Mouse (Mus musculus) hindbrain, postnatal 0 days (tissue): ENCODE results near the gene Cacna1s. TPM values are rescaled to one million over a fixed set of nuclear protein-coding genes. Genes with fewer than 3 reads are reported as not detected.
A peak's percentile ranks its signal among the peaks of the same experiment; 100 is the strongest.

Experiments used
- ATAC-seq: fragments of 200-750 bp; cut with Nextera tagmentation; 2 replicates; pipeline ENCODE4 v1.8.0; 2017; ENCODE audit warnings: mild to moderate bottlenecking, moderate TSS enrichment, moderate library complexity
- DNase-seq: peaks from one replicate; pipeline ENCODE4 v3.0.0-alpha.2; 2015; ENCODE audit warnings: low spot score
- H3K27ac ChIP-seq: fragments of 300-500 bp; sonication (generic); 2 replicates; pipeline ENCODE4 v1.5.1; 2014; ENCODE audit warnings: mild to moderate bottlenecking
- H3K27me3 ChIP-seq: fragments of 300-500 bp; sonication (generic); 2 replicates; pipeline ENCODE4 v1.6.1; 2014; ENCODE audit warnings: low read length, mixed read lengths; ENCODE audit not compliant: insufficient read depth
- H3K36me3 ChIP-seq: fragments of 300-500 bp; sonication (generic); 2 replicates; pipeline ENCODE4 v1.6.1; 2014; ENCODE audit warnings: low read length, mixed read lengths; ENCODE audit not compliant: insufficient read depth
- H3K4me1 ChIP-seq: fragments of 300-500 bp; sonication (generic); 2 replicates; pipeline ENCODE4 v1.6.1; 2014; ENCODE audit warnings: antibody characterized with exemption, low read length, mixed read lengths; ENCODE audit not compliant: insufficient read depth
- H3K4me2 ChIP-seq: fragments of 300-500 bp; sonication (generic); 2 replicates; pipeline ENCODE4 v1.6.1; 2014; ENCODE audit warnings: low read depth, mild to moderate bottlenecking, low read length, moderate library complexity, mixed read lengths
- H3K4me3 ChIP-seq: fragments of 300-500 bp; sonication (generic); 2 replicates; pipeline ENCODE4 v1.5.1; 2014; ENCODE audit warnings: low read length
- H3K9ac ChIP-seq: fragments of 300-500 bp; sonication (generic); replicated peaks from 2 replicates; pipeline ENCODE4 v1.6.1; 2014; ENCODE audit warnings: mild to moderate bottlenecking, low read length, moderate library complexity, mixed read lengths
- H3K9me3 ChIP-seq: fragments of 300-500 bp; sonication (generic); 2 replicates; pipeline ENCODE4 v1.6.1; 2016; ENCODE audit warnings: low read length, mixed read lengths
- CTCF ChIP-seq: IDR thresholded peaks from 2 replicates; pipeline ENCODE4 v1.5.1; 2016; ENCODE audit warnings: antibody characterized with exemption, control low read depth, low read depth
- WGBS: fragments of 180-500 bp; shearing (Covaris S2); extraction: QIAGEN DNeasy Blood & Tissue Kit; methylation state at CpG from one replicate; pipeline ENCODE4 v1.1.7; 2014; 5-methylcytosine and 5-hydroxymethylcytosine counted together
- polyA plus RNA-seq: library from polyadenylated mRNA; unstranded; fragments of >200 nt; fragmentation: Nextera tagmentation; extraction: Ambion mirVana; gene quantifications from 2 replicates; pipeline ENCODE4 v1.2.1, GENCODE M21; 2015
- total RNA-seq: library from RNA; depleted of rRNA; stranded (reverse); fragments of >200 nt; gene quantifications from 2 replicates; pipeline ENCODE4 v1.2.3, GENCODE M21; 2014

Cacna1s gene
- total and polyA plus RNA-seq, 2 experiments from 2014 or later, result 0.53 to 1.9 TPM

- H3K36me3 ChIP-seq, result peaks cover 93% of the 10 kb centered on the region
- no peaks in the 10 kb centered on the region for H3K4me1 ChIP-seq
- H3K4me2 ChIP-seq, result no peak overlapping the region
- ATAC-seq (no peak), DNase-seq (no peak)
- no peaks in the 10 kb centered on the region for H3K9me3 ChIP-seq
- H3K9ac ChIP-seq, result no peak overlapping the region
- TF ChIP-seq CTCF, result no peak
- WGBS, result 73% methylated on average over 9 of the region's 9 CpGs
- H3K27me3 ChIP-seq, result no peaks in the 10 kb centered on the region
- H3K27ac ChIP-seq, result no peak overlapping the region
- no peak overlapping the region for H3K4me3 ChIP-seq
These were observed 97.2 kb downstream of the Cacna1s start for GRCm38 (mm10) chr1:136149702-136150101.

GRCm38 (mm10) chr1:136151371-136151770 is 98.8 kb downstream of the Cacna1s start:
- Histone ChIP-seq H3K27ac (no peak overlapping the region), H3K4me3 (no peak overlapping the region), H3K9ac (no peak overlapping the region), H3K4me2 (no peak overlapping the region), H3K27me3 (no peaks in the 10 kb centered on the region), H3K36me3 (peaks cover 84% of the 10 kb centered on the region), H3K4me1 (no peaks in the 10 kb centered on the region), H3K9me3 (no peaks in the 10 kb centered on the region)
- ATAC-seq (no peak), DNase-seq (no peak)
- TF ChIP-seq CTCF, result no peak
- WGBS, result 85% methylated on average over 8 of the region's 8 CpGs

- ATAC-seq, result no peak
- H3K27ac ChIP-seq, result no peak overlapping the region
- no peaks in the 10 kb centered on the region for H3K4me1 ChIP-seq
- H3K4me2 ChIP-seq, result no peak overlapping the region
- no peak for DNase-seq
- H3K27me3 ChIP-seq, result no peaks in the 10 kb centered on the region
- H3K9ac ChIP-seq, result no peak overlapping the region
- no peaks in the 10 kb centered on the region for H3K9me3 ChIP-seq
- peak; percentile 40 for TF ChIP-seq CTCF
- H3K4me3 ChIP-seq, result no peak overlapping the region
- H3K36me3 ChIP-seq, result peaks cover 84% of the 10 kb centered on the region
- 95% methylated on average over 4 of the region's 4 CpGs for WGBS
These were observed 103.8 kb downstream of the Cacna1s start for GRCm38 (mm10) chr1:136156304-136156703.

GRCm38 (mm10) chr1:136156951-136157350 is 104.4 kb downstream of the Cacna1s start:
- no peak for DNase-seq
- Histone ChIP-seq H3K36me3 (peaks cover 84% of the 10 kb centered on the region), H3K4me1 (no peaks in the 10 kb centered on the region), H3K9ac (no peak overlapping the region), H3K27ac (no peak overlapping the region), H3K4me3 (no peak overlapping the region), H3K9me3 (no peaks in the 10 kb centered on the region), H3K27me3 (no peaks in the 10 kb centered on the region), H3K4me2 (no peak overlapping the region)
- TF ChIP-seq CTCF, result no peak
- WGBS, result 90% methylated on average over 4 of the region's 4 CpGs
- no peak for ATAC-seq

- 43% methylated on average over 12 of the region's 12 CpGs for WGBS
These were observed 107.3 kb downstream of the Cacna1s start for GRCm38 (mm10) chr1:136159830-136160229.

GRCm38 (mm10) chr1:136160297-136160696 is 107.7 kb downstream of the Cacna1s start:
- ATAC-seq, result no peak
- H3K4me3 ChIP-seq, result no peak overlapping the region
- no peak for DNase-seq
- no peaks in the 10 kb centered on the region for H3K4me1 ChIP-seq
- no peak overlapping the region for H3K27ac ChIP-seq
- no peak overlapping the region for H3K4me2 ChIP-seq
- WGBS, result 89% methylated on average over 12 of the region's 12 CpGs
- H3K27me3 ChIP-seq, result no peaks in the 10 kb centered on the region
- TF ChIP-seq CTCF, result no peak
- H3K9ac ChIP-seq, result no peak overlapping the region
- no peaks in the 10 kb centered on the region for H3K9me3 ChIP-seq
- H3K36me3 ChIP-seq, result peaks cover 88% of the 10 kb centered on the region

More at GRCm38 (mm10) chr1:136159830-136160229, 107.3 kb downstream of the Cacna1s start:
- Histone ChIP-seq H3K9me3 (no peaks in the 10 kb centered on the region), H3K9ac (no peak overlapping the region), H3K27me3 (no peaks in the 10 kb centered on the region), H3K4me2 (no peak overlapping the region), H3K36me3 (peaks cover 84% of the 10 kb centered on the region), H3K4me1 (no peaks in the 10 kb centered on the region), H3K27ac (no peak overlapping the region), H3K4me3 (no peak overlapping the region)
- peak; percentile 57 for TF ChIP-seq CTCF
- DNase-seq (peak; percentile 50), ATAC-seq (peak; percentile 57)

- Histone ChIP-seq H3K36me3 (peaks cover 90% of the 10 kb centered on the region), H3K4me1 (no peaks in the 10 kb centered on the region), H3K9ac (no peak overlapping the region), H3K9me3 (no peaks in the 10 kb centered on the region), H3K27me3 (no peaks in the 10 kb centered on the region), H3K27ac (no peak overlapping the region), H3K4me3 (no peak overlapping the region), H3K4me2 (no peak overlapping the region)
- DNase-seq, result no peak
- ATAC-seq, result no peak
- 91% methylated on average over 6 of the region's 6 CpGs for WGBS
- no peak for TF ChIP-seq CTCF
These were observed 108.4 kb downstream of the Cacna1s start for GRCm38 (mm10) chr1:136160930-136161329.
